Mouse (Mus musculus): ENCODE data around the gene Akr1c21. TPM values are rescaled to one million over a fixed set of nuclear protein-coding genes. Genes with fewer than 3 reads are reported as not detected.
"Not testable (repeated sequence)": the region's sequence is repeated elsewhere in the genome, so short reads cannot be mapped to it uniquely, and the experiment has no call there.

Gene Akr1c21
- total RNA-seq (2014; rRNA removed) (0.74 TPM in 1 of 2 replicates, not detected in the other), polyA plus RNA-seq (2012; rRNA removed) (not detected in 2 replicates)

DNA sequence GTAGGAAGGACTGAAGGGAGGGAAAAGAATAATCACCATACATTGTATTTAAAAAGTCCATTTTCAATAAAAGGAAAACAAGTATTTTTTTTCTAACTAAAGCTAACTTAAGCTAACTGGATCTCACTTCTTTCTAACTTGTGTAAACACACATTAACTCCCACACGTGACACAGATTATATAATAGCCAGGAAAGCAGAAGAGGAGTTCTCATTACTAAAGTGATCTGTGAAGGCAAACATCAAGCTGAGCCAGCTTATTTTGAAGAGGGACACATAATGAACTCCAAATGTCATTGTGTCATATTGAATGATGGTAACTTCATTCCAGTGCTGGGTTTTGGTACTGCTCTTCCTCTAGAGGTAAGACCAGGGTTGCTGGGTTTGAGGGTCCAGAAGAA is at the start of gene Akr1c21:
Gene Akr1c21 (plus strand): TSS at position 205 of the 400 bp plus-strand sequence.
- no peak within 1 kb of the TSS for H3K27ac ChIP-seq (replicated peaks; ENCODE audit: insufficient read depth, low read depth, low read length)
- H3K27me3 ChIP-seq (ENCODE audit: control insufficient read depth, insufficient read depth, low read length), result no peaks in the 10 kb centered on the region
- no peaks in the 10 kb centered on the region; the same call in 1 of the 2 replicates for H3K4me1 ChIP-seq (ENCODE audit: control insufficient read depth, insufficient read depth, low read length)
- 28% methylated on average over 1 of the region's 1 CpGs for WGBS
- no peak for TF ChIP-seq CTCF (IDR thresholded peaks at IDR 0.05; ENCODE audit: low read depth, low read length)
- TF ChIP-seq POLR2A (IDR thresholded peaks at IDR 0.05; ENCODE audit: extremely low read depth, insufficient read depth, low read length), result no peak
- no peak within 1 kb of the TSS for H3K9ac ChIP-seq (ENCODE audit: low read depth, low read length)
- no peak within 1 kb of the TSS for H3K4me3 ChIP-seq (ENCODE audit: insufficient read depth, low read depth, low read length)
- H3K79me2 ChIP-seq (ENCODE audit: control insufficient read depth, insufficient read depth, low read length), result no peaks in the 10 kb centered on the region
- DNase-seq (ENCODE audit: extremely low read depth, low read depth, low spot score), result no peak
- H3K36me3 ChIP-seq (ENCODE audit: control insufficient read depth, insufficient read depth, low read length), result no peaks in the 10 kb centered on the region

DNA sequence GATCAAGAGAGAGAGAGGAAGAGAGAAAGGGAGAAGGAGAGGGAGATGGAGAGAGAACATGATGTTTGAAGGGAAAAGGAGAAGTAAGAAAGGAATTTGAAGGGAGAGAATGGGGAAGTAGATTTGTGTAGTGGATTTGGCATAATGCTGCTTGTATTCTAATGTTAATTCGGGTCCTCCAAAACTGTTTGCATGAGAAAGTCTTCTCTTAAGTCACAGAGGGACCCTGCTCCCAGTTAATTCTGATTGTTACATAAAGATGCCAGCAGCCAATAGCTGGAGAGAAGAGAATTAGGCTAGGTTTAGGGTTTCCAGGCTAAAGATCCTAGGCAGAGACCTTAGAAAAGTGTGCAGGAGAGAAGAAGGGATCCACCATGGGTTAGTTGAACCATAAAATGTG is 14.7 kb upstream of the Akr1c21 start:
- no peaks in the 10 kb centered on the region for H3K36me3 ChIP-seq (ENCODE audit: control insufficient read depth, insufficient read depth, low read length)
- WGBS, result 78% methylated on average over 1 of the region's 1 CpGs
- no peak overlapping the region for H3K4me3 ChIP-seq (ENCODE audit: insufficient read depth, low read depth, low read length)
- no peak overlapping the region for H3K27ac ChIP-seq (replicated peaks; ENCODE audit: insufficient read depth, low read depth, low read length)
- no peak overlapping the region for H3K9ac ChIP-seq (ENCODE audit: low read depth, low read length)
- H3K27me3 ChIP-seq (ENCODE audit: control insufficient read depth, insufficient read depth, low read length), result no peaks in the 10 kb centered on the region
- no peaks in the 10 kb centered on the region for H3K79me2 ChIP-seq (ENCODE audit: control insufficient read depth, insufficient read depth, low read length)
- TF ChIP-seq POLR2A (IDR thresholded peaks at IDR 0.05; ENCODE audit: extremely low read depth, insufficient read depth, low read length), result no peak
- TF ChIP-seq CTCF (IDR thresholded peaks at IDR 0.05; ENCODE audit: low read depth, low read length), result no peak
- DNase-seq (ENCODE audit: extremely low read depth, low read depth, low spot score), result no peak
- no peaks in the 10 kb centered on the region for H3K4me1 ChIP-seq (ENCODE audit: control insufficient read depth, insufficient read depth, low read length)

DNA sequence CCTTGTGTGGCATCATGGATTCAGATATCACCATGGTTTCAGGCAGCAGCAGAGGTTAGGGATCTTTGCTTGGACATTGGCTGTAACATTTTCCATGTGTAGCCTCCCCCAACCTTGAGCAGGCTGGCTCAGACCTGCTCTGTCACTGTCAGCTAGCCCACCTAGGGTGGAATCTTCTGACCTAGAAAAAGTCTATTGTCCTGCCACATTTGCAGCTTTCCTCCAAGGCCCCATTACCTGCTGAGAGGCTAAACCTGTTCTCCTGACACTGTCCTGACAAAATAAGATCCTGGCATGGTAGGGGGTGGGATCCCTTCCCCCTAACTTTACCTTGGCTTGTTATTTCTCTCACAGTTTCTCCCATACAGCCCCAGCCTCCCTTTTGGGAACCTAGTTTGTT is 13.4 kb upstream of the Akr1c21 start:
- no peak overlapping the region for H3K27ac ChIP-seq (replicated peaks; ENCODE audit: insufficient read depth, low read depth, low read length)
- H3K79me2 ChIP-seq (ENCODE audit: control insufficient read depth, insufficient read depth, low read length), result no peaks in the 10 kb centered on the region
- TF ChIP-seq POLR2A (IDR thresholded peaks at IDR 0.05; ENCODE audit: extremely low read depth, insufficient read depth, low read length) (no peak), CTCF (IDR thresholded peaks at IDR 0.05; ENCODE audit: low read depth, low read length) (no peak)
- no peaks in the 10 kb centered on the region for H3K4me1 ChIP-seq (ENCODE audit: control insufficient read depth, insufficient read depth, low read length)
- H3K36me3 ChIP-seq (ENCODE audit: control insufficient read depth, insufficient read depth, low read length), result no peaks in the 10 kb centered on the region
- no peaks in the 10 kb centered on the region for H3K27me3 ChIP-seq (ENCODE audit: control insufficient read depth, insufficient read depth, low read length)
- H3K4me3 ChIP-seq (ENCODE audit: insufficient read depth, low read depth, low read length), result no peak overlapping the region
- DNase-seq (ENCODE audit: extremely low read depth, low read depth, low spot score), result no peak
- H3K9ac ChIP-seq (ENCODE audit: low read depth, low read length), result no peak overlapping the region

DNA sequence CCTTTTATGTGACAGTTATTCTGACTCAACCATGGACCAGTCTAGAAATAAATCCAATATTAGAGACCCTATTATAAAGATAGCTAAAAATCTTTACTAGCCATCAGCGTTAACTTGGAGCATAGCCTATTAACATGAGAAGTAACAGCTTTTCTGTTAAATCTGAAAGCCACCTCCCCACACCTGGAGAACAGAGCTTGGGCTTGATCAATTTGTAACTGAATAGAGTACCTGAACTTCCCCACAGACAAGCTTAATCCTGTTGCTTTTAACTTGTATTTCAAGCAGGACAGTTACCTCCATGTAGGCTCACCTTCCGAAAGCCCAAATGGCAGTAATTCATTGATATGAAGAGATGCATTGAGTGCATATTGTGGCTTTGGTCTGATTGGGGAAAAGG is 7.9 kb upstream of the Akr1c21 start:
- no peak overlapping the region for H3K27ac ChIP-seq (replicated peaks; ENCODE audit: insufficient read depth, low read depth, low read length)
- no peaks in the 10 kb centered on the region for H3K79me2 ChIP-seq (ENCODE audit: control insufficient read depth, insufficient read depth, low read length)
- no peak for TF ChIP-seq POLR2A (IDR thresholded peaks at IDR 0.05; ENCODE audit: extremely low read depth, insufficient read depth, low read length)
- no peak for TF ChIP-seq CTCF (IDR thresholded peaks at IDR 0.05; ENCODE audit: low read depth, low read length)
- no peak overlapping the region for H3K4me3 ChIP-seq (ENCODE audit: insufficient read depth, low read depth, low read length)
- no peaks in the 10 kb centered on the region for H3K36me3 ChIP-seq (ENCODE audit: control insufficient read depth, insufficient read depth, low read length)
- H3K9ac ChIP-seq (ENCODE audit: low read depth, low read length), result no peak overlapping the region
- H3K4me1 ChIP-seq (ENCODE audit: control insufficient read depth, insufficient read depth, low read length), result no peaks in the 10 kb centered on the region
- WGBS, result 93% methylated on average over 2 of the region's 2 CpGs
- H3K27me3 ChIP-seq (ENCODE audit: control insufficient read depth, insufficient read depth, low read length), result no peaks in the 10 kb centered on the region
- DNase-seq (ENCODE audit: extremely low read depth, low read depth, low spot score), result no peak

DNA sequence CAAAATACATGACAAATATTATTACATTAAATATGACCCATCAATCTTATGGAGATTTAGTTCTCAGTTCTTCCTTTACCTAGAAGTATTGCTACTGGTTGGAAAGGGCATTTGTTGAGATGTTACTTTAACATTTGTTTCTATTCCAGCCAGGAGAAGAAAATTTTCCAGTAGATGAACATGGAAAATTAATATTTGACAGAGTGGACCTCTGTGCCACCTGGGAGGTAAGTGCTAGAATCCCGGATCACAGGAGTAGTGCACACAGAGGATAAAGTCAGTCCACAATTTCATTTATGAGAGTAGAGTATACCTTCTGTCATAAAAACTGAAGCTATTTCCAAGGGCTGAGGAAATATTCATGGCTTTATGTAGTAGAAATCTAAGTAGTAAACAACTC is 3.0 kb downstream of the Akr1c21 start:
- Histone ChIP-seq H3K79me2 (ENCODE audit: control insufficient read depth, insufficient read depth, low read length) (no peaks in the 10 kb centered on the region), H3K27ac (replicated peaks; ENCODE audit: insufficient read depth, low read depth, low read length) (no peak overlapping the region), H3K4me1 (ENCODE audit: control insufficient read depth, insufficient read depth, low read length) (no peaks in the 10 kb centered on the region; the same call in 1 of the 2 replicates), H3K9ac (ENCODE audit: low read depth, low read length) (no peak overlapping the region), H3K27me3 (ENCODE audit: control insufficient read depth, insufficient read depth, low read length) (no peaks in the 10 kb centered on the region), H3K36me3 (ENCODE audit: control insufficient read depth, insufficient read depth, low read length) (no peaks in the 10 kb centered on the region), H3K4me3 (ENCODE audit: insufficient read depth, low read depth, low read length) (no peak overlapping the region)
- TF ChIP-seq POLR2A (IDR thresholded peaks at IDR 0.05; ENCODE audit: extremely low read depth, insufficient read depth, low read length) (no peak), CTCF (IDR thresholded peaks at IDR 0.05; ENCODE audit: low read depth, low read length) (no peak)
- no peak for DNase-seq (ENCODE audit: extremely low read depth, low read depth, low spot score)
- WGBS, result 56% methylated on average over 1 of the region's 1 CpGs

DNA sequence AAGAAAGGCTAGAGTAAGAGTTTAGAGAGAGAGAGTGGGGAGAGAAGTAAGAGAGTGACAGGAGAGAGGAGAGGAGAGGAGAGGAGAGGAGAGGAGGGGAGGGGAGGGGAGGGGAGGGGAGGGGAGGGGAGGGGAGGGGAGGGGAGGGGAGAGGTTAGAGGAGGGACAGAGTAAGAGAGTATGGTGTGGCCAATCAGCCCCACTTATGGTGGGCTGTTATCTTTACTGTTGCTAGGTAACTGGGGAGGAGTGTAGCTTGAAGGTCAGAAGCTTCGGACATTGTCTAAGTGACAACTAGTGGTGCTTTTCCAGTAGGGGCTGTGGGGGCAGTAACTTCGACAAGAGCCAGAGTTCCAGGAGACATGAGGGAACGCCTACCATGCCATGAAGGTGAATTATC is 29.6 kb downstream of the Akr1c21 start:
- not testable (repeated sequence) for H3K27ac ChIP-seq (replicated peaks; ENCODE audit: insufficient read depth, low read depth, low read length)
- H3K36me3 ChIP-seq (ENCODE audit: control insufficient read depth, insufficient read depth, low read length), result peaks cover 31% of the 10 kb centered on the region
- WGBS, result 78% methylated on average over 3 of the region's 3 CpGs

More for the DNA sequence above, 29.6 kb downstream of the Akr1c21 start:
- not testable (repeated sequence) for H3K4me1 ChIP-seq (ENCODE audit: control insufficient read depth, insufficient read depth, low read length); H3K27me3 ChIP-seq (ENCODE audit: control insufficient read depth, insufficient read depth, low read length); H3K4me3 ChIP-seq (ENCODE audit: insufficient read depth, low read depth, low read length); DNase-seq (ENCODE audit: extremely low read depth, low read depth, low spot score); H3K9ac ChIP-seq (ENCODE audit: low read depth, low read length); H3K79me2 ChIP-seq (ENCODE audit: control insufficient read depth, insufficient read depth, low read length)

Data from liver, adult 2 months (tissue).